Mouse (Mus musculus): ENCODE measurements around the gene F2rl1. TPM values are rescaled to one million over a fixed set of nuclear protein-coding genes. Genes with fewer than 3 reads are reported as not detected.

The F2rl1 gene
- not detected in 2 replicates for total RNA-seq (2012; rRNA removed)
- polyA plus RNA-seq (2012; ENCODE audit: insufficient read depth in 1 of 2, insufficient read length in 2 of 2, low read depth in 1 of 2, low replicate concordance in 2 of 2, missing spikeins in 1 of 2): under 1 TPM in 1 of 2 experiments, not detected in 1; 0.06 TPM

DNA sequence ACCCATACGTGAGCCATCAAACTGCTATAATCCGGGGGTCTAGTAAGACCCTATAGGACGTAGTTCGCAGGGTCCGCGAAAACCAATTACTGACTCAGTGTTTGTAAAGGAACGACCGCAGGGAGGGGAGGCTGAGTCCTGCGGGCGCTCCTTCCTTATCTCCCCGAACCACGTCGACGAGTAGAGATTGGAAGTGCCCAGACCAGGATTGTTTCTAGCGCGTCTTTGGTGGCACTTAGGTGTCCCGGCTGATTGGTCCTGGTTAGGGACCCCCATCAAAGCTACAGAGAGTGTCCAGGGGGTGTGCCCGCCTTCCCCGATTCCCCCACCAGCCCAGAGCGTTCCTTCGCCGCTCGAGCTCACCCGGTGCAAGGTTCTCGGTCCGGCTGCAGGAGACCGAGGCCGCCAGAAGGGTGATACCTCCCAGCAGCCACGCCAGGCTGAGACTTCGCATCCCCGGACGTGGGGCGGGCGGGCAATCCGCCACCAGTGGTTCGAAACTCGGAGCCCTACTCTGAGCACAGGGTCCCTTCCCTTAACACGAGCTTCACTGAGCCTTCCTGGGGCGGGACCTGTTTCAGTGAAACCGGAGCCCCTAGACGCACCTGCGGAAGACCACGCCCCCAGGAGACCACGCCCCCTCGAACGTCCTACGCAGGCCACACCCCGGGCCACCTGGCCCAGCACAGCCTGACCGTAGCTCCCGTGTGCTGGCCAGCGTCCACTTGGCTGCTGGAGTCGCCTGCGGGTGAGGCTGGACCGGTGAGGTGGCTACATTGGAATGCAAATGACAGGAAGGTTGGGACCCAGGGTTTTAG, at the start of gene F2rl1:
Gene F2rl1 (minus strand): TSS at position 554 of the 818 bp plus-strand sequence.
- TF ChIP-seq ZC3H11A (IDR thresholded peaks at IDR 0.05; ENCODE audit: low read depth, low read length) (no peak), RCOR1 (IDR thresholded peaks at IDR 0.05; ENCODE audit: low read depth, low read length) (no peak), KAT2A (conservative IDR thresholded peaks at IDR 0.05; ENCODE audit: low read depth, low read length) (no peak), NELFE (IDR thresholded peaks at IDR 0.05; ENCODE audit: low read depth, low read length) (no peak), MAX (IDR thresholded peaks at IDR 0.05; ENCODE audit: low read length) (no peak), CHD1 (IDR thresholded peaks at IDR 0.05; ENCODE audit: low read depth, low read length) (no peak), SIN3A (IDR thresholded peaks at IDR 0.05; ENCODE audit: low read length) (no peak), POLR2A (IDR thresholded peaks at IDR 0.05; ENCODE audit: control insufficient read depth in 1 of 2, insufficient read depth in 1 of 2, low read depth in 1 of 2, low read length in 2 of 2, poor library complexity in 1 of 2) (no peak), POLR2AphosphoS2 (IDR thresholded peaks at IDR 0.05; ENCODE audit: low read length) (no peak)
- DNase-seq (ENCODE audit: low read depth, low spot score): no peak
- Histone ChIP-seq H3K4me1 (ENCODE audit: control insufficient read depth in 1 of 2, insufficient read depth in 2 of 2, low read length in 2 of 2) (no peaks in the 10 kb centered on the region; a peak in 1 of 4 replicates), H3K79me2 (ENCODE audit: control insufficient read depth, insufficient read depth, low read length, poor library complexity) (no peaks in the 10 kb centered on the region), H3K9ac (ENCODE audit: control insufficient read depth, low read depth, low read length, poor library complexity, severe bottlenecking) (no peak within 1 kb of the TSS), H3K36me3 (ENCODE audit: control insufficient read depth in 1 of 2, insufficient read depth in 2 of 2, low read length in 2 of 2) (no peaks in the 10 kb centered on the region), H3K27ac (ENCODE audit: control insufficient read depth, low read depth, low read length) (no peak within 1 kb of the TSS), H3K4me3 (ENCODE audit: control insufficient read depth in 1 of 2, insufficient read depth in 1 of 2, low read depth in 2 of 2, low read length in 2 of 2) (no peak within 1 kb of the TSS), H3K9me3 (replicated peaks; ENCODE audit: insufficient read depth, low read length) (no peaks in the 10 kb centered on the region), H3K27me3 (ENCODE audit: control insufficient read depth in 1 of 2, insufficient read depth in 2 of 2, low read length in 2 of 2) (peaks cover 0 to 2% of the 10 kb centered on the region in 2 experiments; a peak in 2 of 4 replicates)

DNA sequence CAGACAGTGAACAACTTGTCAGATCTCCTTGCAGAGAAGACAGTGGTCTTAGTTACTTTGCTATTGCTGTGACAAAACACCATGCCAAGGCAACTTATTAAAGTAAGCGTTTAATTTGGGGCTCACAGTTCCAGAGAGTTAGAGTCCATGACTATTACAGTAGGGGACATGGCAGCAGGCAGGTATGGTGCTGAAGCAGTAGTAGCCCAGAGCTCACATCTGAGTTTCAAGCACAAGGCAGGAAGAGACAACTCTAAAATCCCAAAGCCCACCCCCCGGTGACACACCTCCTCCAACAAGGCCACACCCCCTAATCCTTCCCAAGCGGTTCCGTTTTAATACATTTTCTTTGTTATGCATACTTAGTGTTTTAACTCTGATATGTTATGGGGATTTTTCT, 45.9 kb upstream of the F2rl1 start:
- Histone ChIP-seq H3K27ac (ENCODE audit: control insufficient read depth, low read depth, low read length) (no peak overlapping the region), H3K4me1 (ENCODE audit: control insufficient read depth in 1 of 2, insufficient read depth in 2 of 2, low read length in 2 of 2) (no peaks in the 10 kb centered on the region; a peak in 1 of 4 replicates), H3K27me3 (ENCODE audit: control insufficient read depth in 1 of 2, insufficient read depth in 2 of 2, low read length in 2 of 2) (no peaks in the 10 kb centered on the region), H3K4me3 (ENCODE audit: control insufficient read depth in 1 of 2, insufficient read depth in 1 of 2, low read depth in 2 of 2, low read length in 2 of 2) (no peak overlapping the region), H3K9me3 (replicated peaks; ENCODE audit: insufficient read depth, low read length) (no peaks in the 10 kb centered on the region), H3K36me3 (ENCODE audit: control insufficient read depth in 1 of 2, insufficient read depth in 2 of 2, low read length in 2 of 2) (no peaks in the 10 kb centered on the region), H3K79me2 (ENCODE audit: control insufficient read depth, insufficient read depth, low read length, poor library complexity) (no peaks in the 10 kb centered on the region), H3K9ac (ENCODE audit: control insufficient read depth, low read depth, low read length, poor library complexity, severe bottlenecking) (no peak overlapping the region)
- no peak for DNase-seq (ENCODE audit: low read depth, low spot score)
- TF ChIP-seq CTCF (IDR thresholded peaks at IDR 0.05 in 2 of 3, conservative IDR thresholded peaks at IDR 0.05 in 1 of 3; ENCODE audit: control insufficient read depth in 1 of 3, insufficient read depth in 1 of 3, low read depth in 2 of 3, low read length in 3 of 3, poor library complexity in 1 of 3, severe bottlenecking in 1 of 3): no peak
- no peak for TF ChIP-seq MAX (IDR thresholded peaks at IDR 0.05; ENCODE audit: low read length)
- TF ChIP-seq E2F4 (IDR thresholded peaks at IDR 0.05; ENCODE audit: borderline replicate concordance, low read depth, low read length): no peak
- TF ChIP-seq MAZ (IDR thresholded peaks at IDR 0.05; ENCODE audit: low read depth, low read length): no peak
- TF ChIP-seq MXI1 (IDR thresholded peaks at IDR 0.05; ENCODE audit: low read depth, low read length): no peak
- TF ChIP-seq RCOR1 (IDR thresholded peaks at IDR 0.05; ENCODE audit: low read depth, low read length): no peak
- TF ChIP-seq JUND (IDR thresholded peaks at IDR 0.05; ENCODE audit: low read depth, low read length): no peak
- TF ChIP-seq ZC3H11A (IDR thresholded peaks at IDR 0.05; ENCODE audit: low read depth, low read length): no peak
- no peak for TF ChIP-seq ZNF384 (IDR thresholded peaks at IDR 0.05; ENCODE audit: low read depth, low read length)
- no peak for TF ChIP-seq MEF2A (IDR thresholded peaks at IDR 0.05; ENCODE audit: extremely low read depth, insufficient replicate concordance, low read depth, low read length, poor library complexity, severe bottlenecking)
- TF ChIP-seq POLR2AphosphoS5 (IDR thresholded peaks at IDR 0.05; ENCODE audit: borderline replicate concordance, low read depth, low read length): no peak
- no peak for TF ChIP-seq HCFC1 (IDR thresholded peaks at IDR 0.05; ENCODE audit: low read depth, low read length)
- TF ChIP-seq NELFE (IDR thresholded peaks at IDR 0.05; ENCODE audit: low read depth, low read length): no peak
- TF ChIP-seq MAFK (IDR thresholded peaks at IDR 0.05; ENCODE audit: borderline replicate concordance, low read depth, low read length): no peak
- TF ChIP-seq NRF1 (IDR thresholded peaks at IDR 0.05; ENCODE audit: insufficient read depth, low read depth, low read length, poor library complexity, severe bottlenecking): no peak
- no peak for TF ChIP-seq ETS1 (IDR thresholded peaks at IDR 0.05; ENCODE audit: low read depth, low read length)

Data from MEL (cell line).